Mouse (Mus musculus) heart, embryonic 10.5 days (tissue): Measurements from ENCODE around the gene Cog1. TPM values are rescaled to one million over a fixed set of nuclear protein-coding genes. Genes with fewer than 3 reads are reported as not detected.
A peak's percentile ranks its signal among the peaks of the same experiment; 100 is the strongest.
"Not testable (repeated sequence)": the region's sequence is repeated elsewhere in the genome, so short reads cannot be mapped to it uniquely, and the experiment has no call there.

Experiments
- DNase-seq: peaks from one replicate; pipeline ENCODE4 v3.0.0-alpha.2; 2017; ENCODE audit warnings: low spot score
- H3K27ac ChIP-seq: fragments of 300-500 bp; sonication (generic); 2 replicates; pipeline ENCODE4 v1.5.1; 2016; ENCODE audit warnings: mild to moderate bottlenecking
- H3K27me3 ChIP-seq: fragments of 300-500 bp; sonication (generic); 2 replicates; pipeline ENCODE4 v1.6.1; 2016; ENCODE audit warnings: mild to moderate bottlenecking; ENCODE audit not compliant: poor library complexity, insufficient read depth, severe bottlenecking
- H3K36me3 ChIP-seq: fragments of 300-500 bp; sonication (generic); 2 replicates; pipeline ENCODE4 v1.6.1; 2016; ENCODE audit warnings: mild to moderate bottlenecking, moderate library complexity
- H3K4me1 ChIP-seq: fragments of 300-500 bp; sonication (generic); 2 replicates; pipeline ENCODE4 v1.6.1; 2016; ENCODE audit warnings: mild to moderate bottlenecking
- H3K4me3 ChIP-seq: fragments of 300-500 bp; sonication (generic); 2 replicates; pipeline ENCODE4 v1.5.1; 2016; ENCODE audit warnings: mild to moderate bottlenecking, moderate library complexity
- H3K9me3 ChIP-seq: fragments of 300-500 bp; sonication (generic); 2 replicates; pipeline ENCODE4 v1.6.1; 2016; ENCODE audit warnings: mild to moderate bottlenecking, moderate library complexity
- WGBS: fragments of 180-500 bp; shearing (Covaris S2); methylation state at CpG from one replicate; pipeline ENCODE4 v1.1.7; 2016; 5-methylcytosine and 5-hydroxymethylcytosine counted together
- polyA plus RNA-seq: library from polyadenylated mRNA; unstranded; fragments of >200 nt; fragmentation: Nextera tagmentation; extraction: Ambion mirVana; gene quantifications from 2 replicates; pipeline ENCODE4 v1.2.1, GENCODE M21; 2016

Gene Cog1
- polyA plus RNA-seq, 1 experiment from 2014 or later: 23.2 TPM

DNA sequence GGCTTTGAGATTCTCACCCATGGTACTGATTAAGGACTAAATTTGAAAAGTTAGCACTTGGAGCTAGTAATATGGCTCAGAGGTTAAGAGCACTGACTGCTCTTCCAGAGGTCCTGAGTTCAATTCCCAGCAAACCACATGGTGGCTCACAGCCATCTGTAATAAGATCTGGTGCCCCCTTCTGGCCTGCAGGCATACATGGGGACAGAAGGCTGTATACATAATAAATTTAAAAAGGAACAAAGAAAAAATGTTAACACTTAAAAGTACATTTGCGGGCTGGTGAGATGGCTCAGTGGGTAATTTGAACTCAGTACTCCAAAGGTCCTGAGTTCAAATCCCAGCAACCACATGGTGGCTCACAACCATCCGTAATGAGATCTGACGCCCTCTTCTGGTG, 11.2 kb downstream of the Cog1 start:
- WGBS: 94% methylated on average over 3 of the region's 3 CpGs
- not testable (repeated sequence) for DNase-seq, H3K27me3 ChIP-seq, H3K4me3 ChIP-seq, H3K4me1 ChIP-seq, H3K27ac ChIP-seq, H3K9me3 ChIP-seq
- H3K36me3 ChIP-seq: peaks cover 92% of the 10 kb centered on the region

DNA sequence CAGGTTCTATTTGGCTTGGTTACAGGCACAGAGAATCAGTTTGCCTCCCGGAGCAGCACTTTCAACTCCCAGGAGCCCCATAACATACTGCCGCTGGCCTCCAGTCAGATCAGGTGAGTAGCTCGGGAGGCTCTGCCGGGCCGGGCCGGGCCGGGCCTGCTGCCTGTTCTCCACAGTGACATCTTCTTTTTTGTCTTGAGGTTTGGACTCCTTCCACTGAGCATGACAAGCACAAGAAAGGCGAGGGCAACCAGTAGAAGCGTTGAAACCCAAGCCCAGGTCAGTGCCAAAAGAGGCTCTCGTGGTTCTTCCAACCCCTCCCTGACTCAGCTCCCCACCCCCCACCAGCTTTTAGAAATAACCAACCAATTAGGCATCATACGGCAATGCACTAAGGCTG, 12.0 kb downstream of the Cog1 start:
- WGBS: 92% methylated on average over 11 of the region's 11 CpGs
- Histone ChIP-seq H3K27me3 (no peaks in the 10 kb centered on the region), H3K36me3 (peaks cover 84% of the 10 kb centered on the region), H3K4me3 (no peak overlapping the region), H3K27ac (no peak overlapping the region), H3K4me1 (peaks cover 4% of the 10 kb centered on the region; the same call in 1 of the 2 replicates), H3K9me3 (no peaks in the 10 kb centered on the region)
- DNase-seq: no peak

DNA sequence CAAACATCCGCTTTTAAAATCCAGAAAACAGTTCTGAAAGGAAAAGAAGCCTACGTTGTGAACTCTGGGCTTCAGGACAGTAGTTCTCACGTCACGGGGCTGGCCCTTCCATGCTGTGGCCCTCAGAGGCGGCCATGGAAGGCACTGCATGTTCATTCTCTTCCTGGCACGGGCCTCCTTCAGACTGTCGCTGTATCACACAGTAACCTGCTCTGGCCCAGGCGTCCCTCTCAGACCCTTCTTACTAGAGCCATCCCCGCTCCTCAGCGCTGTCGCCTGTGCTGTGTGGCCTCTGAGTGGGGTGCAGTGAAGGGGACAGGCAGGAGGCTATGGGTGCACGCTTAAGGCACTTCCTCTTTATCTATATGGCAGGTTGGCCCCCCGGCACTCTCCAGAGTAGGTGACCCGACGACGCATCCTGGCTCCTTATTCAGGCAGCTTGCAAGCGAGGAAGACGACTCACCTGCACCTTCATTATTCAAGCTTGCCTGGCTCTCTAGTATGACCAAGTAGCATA, 12.9 kb downstream of the Cog1 start:
- 88% methylated on average over 18 of the region's 18 CpGs for WGBS
- Histone ChIP-seq H3K27ac (no peak overlapping the region), H3K4me3 (no peak overlapping the region), H3K36me3 (peaks cover 75% of the 10 kb centered on the region), H3K9me3 (no peaks in the 10 kb centered on the region), H3K4me1 (peaks cover 5% of the 10 kb centered on the region), H3K27me3 (no peaks in the 10 kb centered on the region)
- no peak for DNase-seq

DNA sequence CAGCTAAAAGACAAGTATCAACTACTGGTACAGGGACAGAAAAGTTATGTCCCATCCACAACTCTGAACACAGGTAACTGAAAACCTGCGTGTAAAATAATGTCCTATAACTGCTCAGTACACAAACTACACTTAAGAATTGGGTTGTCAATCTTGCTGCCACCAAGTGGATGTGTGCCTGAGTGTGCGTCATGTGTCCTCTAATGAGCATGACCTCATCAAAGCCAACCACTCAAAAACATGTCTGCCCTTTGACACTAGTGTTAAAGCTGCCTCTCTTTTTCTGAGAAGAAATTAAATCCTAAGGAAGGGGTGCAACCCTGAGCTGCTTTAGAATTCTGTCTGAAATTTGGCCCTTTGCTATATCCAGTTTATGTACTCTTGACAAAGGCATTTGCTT, 15.3 kb downstream of the Cog1 start:
- Histone ChIP-seq H3K9me3 (no peaks in the 10 kb centered on the region), H3K4me1 (peaks cover 25% of the 10 kb centered on the region), H3K27me3 (no peaks in the 10 kb centered on the region), H3K4me3 (no peak overlapping the region), H3K36me3 (peaks cover 59% of the 10 kb centered on the region), H3K27ac (no peak overlapping the region)
- no peak for DNase-seq
- WGBS: 74% methylated on average over 2 of the region's 2 CpGs

DNA sequence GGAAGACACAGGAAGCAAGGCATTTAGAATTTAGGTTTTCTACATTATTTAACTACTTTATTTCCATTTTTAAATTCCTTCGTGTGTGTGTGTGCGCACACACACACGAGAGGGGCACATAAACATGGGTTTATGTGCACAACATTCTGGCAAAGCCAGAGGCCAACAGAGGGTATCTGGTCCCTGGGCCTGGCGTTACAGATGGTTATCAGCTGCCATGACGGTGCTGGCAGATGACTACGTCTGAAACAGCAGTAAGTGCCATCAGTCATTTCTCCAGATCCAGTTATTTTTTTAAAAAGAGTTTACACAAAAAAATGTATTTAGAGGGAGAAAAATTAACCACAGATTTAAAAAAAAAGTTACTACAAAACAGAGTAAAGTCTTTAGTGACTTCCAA, 17.2 kb downstream of the Cog1 start:
- H3K4me1 ChIP-seq: peaks cover 27% of the 10 kb centered on the region
- H3K27me3 ChIP-seq: no peaks in the 10 kb centered on the region
- no peak for DNase-seq
- peaks cover 56% of the 10 kb centered on the region for H3K36me3 ChIP-seq
- no peak overlapping the region for H3K4me3 ChIP-seq
- H3K9me3 ChIP-seq: no peaks in the 10 kb centered on the region
- WGBS: 68% methylated on average over 6 of the region's 6 CpGs
- H3K27ac ChIP-seq: no peak overlapping the region

DNA sequence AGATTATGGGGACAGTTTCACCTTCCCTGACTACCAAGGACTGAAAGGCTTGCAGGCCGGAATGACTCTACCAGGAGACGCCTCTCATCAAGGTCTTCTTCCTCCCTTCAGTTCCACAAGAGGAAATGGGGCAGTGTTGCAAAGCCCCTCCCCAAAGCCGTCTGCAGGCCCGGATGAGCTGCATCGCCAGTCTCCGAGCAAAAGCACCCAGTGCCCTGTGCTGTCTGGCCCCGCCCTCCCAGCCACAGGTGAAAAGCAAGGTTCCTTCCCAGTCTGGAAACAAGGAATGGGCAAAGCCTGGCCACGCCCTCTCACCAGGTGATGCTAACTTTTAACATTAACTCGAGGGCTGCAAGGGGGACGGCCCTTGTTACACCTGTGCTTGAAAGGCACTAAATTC, 17.7 kb downstream of the Cog1 start:
- H3K9me3 ChIP-seq: no peaks in the 10 kb centered on the region
- no peak overlapping the region for H3K4me3 ChIP-seq
- H3K36me3 ChIP-seq: peaks cover 56% of the 10 kb centered on the region
- H3K27me3 ChIP-seq: no peaks in the 10 kb centered on the region
- WGBS: 60% methylated on average over 10 of the region's 10 CpGs
- no peak overlapping the region for H3K27ac ChIP-seq
- no peak for DNase-seq
- H3K4me1 ChIP-seq: peaks cover 27% of the 10 kb centered on the region

DNA sequence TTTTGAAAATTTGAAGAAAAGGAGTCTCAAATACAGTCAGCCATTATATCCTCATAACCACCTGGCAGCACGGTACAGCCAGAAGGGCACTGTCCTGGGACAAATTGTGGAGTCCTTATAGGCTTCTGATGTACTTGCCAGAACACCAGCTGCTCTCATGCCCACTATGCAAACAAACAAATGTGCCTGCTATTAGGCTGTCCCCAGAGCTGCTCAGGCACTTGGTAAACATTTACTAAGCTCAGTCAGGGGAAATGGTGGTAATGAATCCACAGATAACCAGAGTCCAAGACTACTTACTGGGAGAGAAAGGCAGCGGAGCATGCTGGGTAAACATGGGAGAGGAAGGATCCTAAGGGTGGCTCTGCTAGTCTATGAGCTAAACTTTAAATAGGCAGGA, 18.2 kb downstream of the Cog1 start:
- Histone ChIP-seq H3K27me3 (no peaks in the 10 kb centered on the region), H3K4me1 (peaks cover 27% of the 10 kb centered on the region), H3K27ac (no peak overlapping the region), H3K4me3 (no peak overlapping the region), H3K9me3 (no peaks in the 10 kb centered on the region), H3K36me3 (peaks cover 56% of the 10 kb centered on the region)
- 75% methylated on average over 2 of the region's 2 CpGs for WGBS
- no peak for DNase-seq

DNA sequence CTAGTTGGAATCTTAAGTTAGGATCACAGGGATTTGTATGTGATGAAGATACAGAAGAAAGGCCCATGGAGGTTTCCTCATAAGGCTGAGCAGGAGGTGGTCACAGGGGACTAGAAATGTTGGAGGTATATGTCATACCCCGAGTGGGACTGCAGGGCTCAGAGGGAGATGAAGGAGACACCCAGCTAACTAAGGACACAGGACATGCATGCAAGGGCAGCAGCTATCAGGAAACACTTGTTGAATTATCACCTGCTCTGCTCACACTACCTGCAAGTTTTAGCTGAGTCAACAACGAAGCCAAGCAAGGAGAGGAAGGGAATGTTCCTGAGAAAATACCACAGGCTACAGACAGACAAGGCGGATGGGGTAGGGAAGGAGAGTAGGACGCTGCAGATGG, 18.7 kb downstream of the Cog1 start:
- no peaks in the 10 kb centered on the region for H3K9me3 ChIP-seq
- H3K4me1 ChIP-seq: peaks cover 27% of the 10 kb centered on the region
- 78% methylated on average over 4 of the region's 4 CpGs for WGBS
- no peak overlapping the region for H3K4me3 ChIP-seq
- H3K36me3 ChIP-seq: peaks cover 56% of the 10 kb centered on the region
- DNase-seq: no peak
- no peaks in the 10 kb centered on the region for H3K27me3 ChIP-seq
- H3K27ac ChIP-seq: no peak overlapping the region

DNA sequence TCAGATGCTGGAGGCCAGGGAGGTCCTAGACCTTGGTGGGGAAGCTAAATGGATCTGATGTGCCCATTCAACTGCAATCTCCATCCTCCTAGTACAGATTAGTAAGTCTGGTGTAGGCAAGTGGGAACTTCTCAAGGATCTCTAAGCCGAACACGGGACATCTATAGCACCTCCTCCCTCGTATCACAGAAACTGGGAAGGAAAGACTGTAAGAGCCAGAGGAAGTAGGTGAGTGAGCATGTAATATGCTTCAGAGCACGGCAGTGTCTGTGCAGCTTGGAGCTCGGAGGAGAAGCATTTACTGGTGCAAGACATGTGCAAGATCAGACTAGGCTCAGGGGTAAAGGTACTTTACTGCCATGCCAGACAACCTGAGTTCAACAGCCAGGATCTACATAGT, 19.9 kb downstream of the Cog1 start:
- WGBS: 88% methylated on average over 5 of the region's 5 CpGs
- H3K27ac ChIP-seq: no peak overlapping the region
- no peaks in the 10 kb centered on the region for H3K9me3 ChIP-seq
- peaks cover 57% of the 10 kb centered on the region for H3K36me3 ChIP-seq
- peaks cover 36% of the 10 kb centered on the region for H3K4me1 ChIP-seq
- no peak for DNase-seq
- no peak overlapping the region for H3K4me3 ChIP-seq
- H3K27me3 ChIP-seq: no peaks in the 10 kb centered on the region

DNA sequence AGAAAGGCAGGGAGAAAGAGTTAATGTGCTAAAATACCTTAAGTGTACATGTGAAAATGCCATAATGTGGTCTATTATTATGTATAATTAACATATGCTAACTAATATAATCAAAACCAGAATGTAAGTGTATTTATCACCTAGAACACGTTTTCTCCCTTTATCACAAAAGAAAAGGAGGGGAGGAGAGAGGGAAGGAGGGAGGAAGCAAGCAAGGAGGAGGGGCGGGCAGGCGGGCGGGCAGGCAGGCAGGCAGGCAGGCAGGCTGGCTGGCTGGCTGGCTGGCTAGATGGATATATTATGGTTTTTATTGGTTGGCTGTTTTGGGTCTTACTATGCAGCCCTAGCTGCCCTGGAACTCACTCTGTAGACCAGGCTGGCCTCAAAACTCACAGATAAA, 20.7 kb downstream of the Cog1 start:
- DNase-seq: no peak
- H3K4me1 ChIP-seq: peaks cover 40% of the 10 kb centered on the region
- H3K9me3 ChIP-seq: no peaks in the 10 kb centered on the region
- no peak overlapping the region for H3K27ac ChIP-seq
- no peaks in the 10 kb centered on the region for H3K27me3 ChIP-seq
- 67% methylated on average over 4 of the region's 4 CpGs for WGBS
- peaks cover 59% of the 10 kb centered on the region for H3K36me3 ChIP-seq
- no peak overlapping the region for H3K4me3 ChIP-seq

DNA sequence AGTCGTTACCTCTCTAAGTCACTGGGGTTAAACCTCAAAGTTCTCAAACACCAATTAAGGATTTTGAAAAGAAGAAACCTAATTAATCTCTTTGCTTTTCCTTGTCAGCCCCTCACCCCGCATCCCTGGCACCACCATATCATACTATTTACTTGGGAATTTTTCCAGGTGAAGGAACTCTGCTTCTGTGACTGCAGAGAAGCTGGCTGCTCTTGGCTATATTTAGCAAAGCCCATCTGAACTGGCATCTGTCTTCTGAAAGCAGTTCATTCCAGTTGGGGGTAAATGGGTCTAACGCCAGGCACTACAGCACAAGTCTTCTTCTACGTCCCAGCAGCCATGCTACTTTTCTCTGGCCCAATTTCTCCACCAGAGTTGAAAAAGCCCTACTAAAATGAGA, 24.6 kb downstream of the Cog1 start:
- Histone ChIP-seq H3K27ac (no peak overlapping the region), H3K4me3 (no peak overlapping the region), H3K36me3 (peaks cover 84% of the 10 kb centered on the region), H3K4me1 (peaks cover 26% of the 10 kb centered on the region), H3K9me3 (no peaks in the 10 kb centered on the region), H3K27me3 (no peaks in the 10 kb centered on the region)
- 74% methylated on average over 4 of the region's 4 CpGs for WGBS
- DNase-seq: no peak

DNA sequence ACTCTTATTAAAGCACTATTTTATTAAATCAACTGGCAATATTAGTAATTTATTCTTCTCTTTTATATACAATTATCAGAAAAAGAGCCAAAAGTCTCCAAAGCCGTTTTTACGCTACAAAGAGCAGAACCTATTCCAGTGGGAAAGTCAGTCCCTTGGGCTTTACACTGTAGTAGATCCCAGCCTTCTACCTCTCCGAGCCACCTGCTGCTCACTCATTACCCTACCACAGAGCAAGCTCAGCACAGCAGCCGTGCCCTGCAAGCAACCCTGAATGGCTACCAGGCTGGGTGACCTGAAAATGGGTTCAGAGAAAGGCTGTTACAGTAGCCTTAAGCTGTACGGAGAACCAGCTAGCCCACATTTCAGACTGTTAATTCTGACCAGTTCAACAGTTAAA, 25.6 kb downstream of the Cog1 start:
- H3K9me3 ChIP-seq: no peaks in the 10 kb centered on the region
- 92% methylated on average over 5 of the region's 5 CpGs for WGBS
- peaks cover 75% of the 10 kb centered on the region for H3K36me3 ChIP-seq
- no peak overlapping the region for H3K4me3 ChIP-seq
- no peak for DNase-seq
- no peak overlapping the region for H3K27ac ChIP-seq
- peaks cover 23% of the 10 kb centered on the region for H3K4me1 ChIP-seq
- H3K27me3 ChIP-seq: no peaks in the 10 kb centered on the region

DNA sequence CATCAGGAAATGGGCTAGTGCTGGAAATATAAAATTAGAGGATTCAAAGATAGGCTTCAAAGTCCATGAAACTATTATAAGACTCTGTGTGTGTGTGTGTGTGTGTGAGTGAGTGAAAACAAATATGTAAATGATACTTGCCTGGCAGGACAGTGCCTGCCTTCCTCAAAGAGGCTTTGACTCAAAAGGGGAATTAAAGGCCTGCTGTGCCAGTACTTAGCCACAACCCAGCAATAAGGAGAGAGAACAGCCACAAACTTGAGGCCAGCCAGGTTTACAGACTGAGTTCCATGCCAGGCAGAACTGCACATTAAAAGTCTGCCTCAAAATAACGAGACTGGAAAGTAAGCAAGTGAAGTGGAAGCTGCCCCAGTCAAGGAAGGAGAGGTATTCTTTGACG, 27.9 kb downstream of the Cog1 start:
- H3K4me3 ChIP-seq: no peak overlapping the region
- peaks cover 37% of the 10 kb centered on the region for H3K4me1 ChIP-seq
- no peak for DNase-seq
- H3K36me3 ChIP-seq: peaks cover 56% of the 10 kb centered on the region
- H3K27me3 ChIP-seq: no peaks in the 10 kb centered on the region
- H3K27ac ChIP-seq: no peak overlapping the region
- H3K9me3 ChIP-seq: no peaks in the 10 kb centered on the region
- WGBS: 91% methylated on average over 2 of the region's 2 CpGs

DNA sequence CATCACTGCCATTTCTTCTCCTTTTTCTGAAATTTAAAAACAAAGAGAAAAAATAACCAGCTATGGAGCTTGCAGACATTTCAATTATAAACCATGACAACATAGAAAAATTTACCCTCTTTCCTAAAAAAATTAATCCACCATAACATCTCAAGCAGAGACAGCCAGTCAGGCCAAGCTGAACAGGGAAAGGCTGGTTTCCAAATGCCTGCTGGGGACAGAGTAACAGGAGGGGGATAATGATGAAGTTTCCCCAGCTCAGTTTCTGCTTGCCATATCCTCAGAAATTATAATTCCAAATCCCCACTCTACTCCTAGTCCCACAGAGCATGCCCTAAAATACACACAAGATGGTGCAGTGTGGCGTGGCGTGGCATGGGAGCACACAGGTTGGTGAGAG, 28.4 kb downstream of the Cog1 start:
- no peaks in the 10 kb centered on the region for H3K27me3 ChIP-seq
- H3K36me3 ChIP-seq: peaks cover 50% of the 10 kb centered on the region
- no peaks in the 10 kb centered on the region for H3K9me3 ChIP-seq
- H3K4me3 ChIP-seq: no peak overlapping the region
- WGBS: 100% methylated on average over 2 of the region's 2 CpGs
- H3K27ac ChIP-seq: peak overlapping the region; percentile 62; the same call in 1 of the 2 replicates
- no peak for DNase-seq
- H3K4me1 ChIP-seq: peaks cover 41% of the 10 kb centered on the region
